Mouse (Mus musculus) liver, embryonic 16.5 days (tissue): ENCODE results near the gene Pard6a. TPM values are rescaled to one million over a fixed set of nuclear protein-coding genes. Genes with fewer than 3 reads are reported as not detected.

ENCODE experiments used
- ATAC-seq: fragments of 200-750 bp; cut with Nextera tagmentation; 2 replicates; pipeline ENCODE4 v1.8.0; 2017; ENCODE audit warnings: low read depth, mild to moderate bottlenecking, moderate number of reproducible peaks, moderate library complexity
- H3K27ac ChIP-seq: fragments of 300-500 bp; sonication (generic); 2 replicates; pipeline ENCODE4 v1.5.1; 2014; ENCODE audit warnings: mild to moderate bottlenecking, low read length
- H3K27me3 ChIP-seq: fragments of 300-500 bp; sonication (generic); 2 replicates; pipeline ENCODE4 v1.6.1; 2014; ENCODE audit warnings: low read depth, low read length, mixed read lengths; ENCODE audit not compliant: control insufficient read depth, insufficient read depth
- H3K36me3 ChIP-seq: fragments of 300-500 bp; sonication (generic); 2 replicates; pipeline ENCODE4 v1.6.1; 2014; ENCODE audit warnings: mild to moderate bottlenecking; ENCODE audit not compliant: control insufficient read depth, insufficient read depth
- H3K4me1 ChIP-seq: fragments of 300-500 bp; sonication (generic); 2 replicates; pipeline ENCODE4 v1.6.1; 2014; ENCODE audit warnings: low read depth, low read length, mixed read lengths; ENCODE audit not compliant: control insufficient read depth
- H3K4me2 ChIP-seq: fragments of 300-500 bp; sonication (generic); 2 replicates; pipeline ENCODE4 v1.6.1; 2014; ENCODE audit warnings: low read depth, low read length, mixed read lengths
- H3K4me3 ChIP-seq: fragments of 300-500 bp; sonication (generic); 2 replicates; pipeline ENCODE4 v1.5.1; 2014; ENCODE audit warnings: low read depth, mild to moderate bottlenecking, low read length
- H3K9ac ChIP-seq: fragments of 300-500 bp; sonication (generic); 2 replicates; pipeline ENCODE4 v1.6.1; 2014; ENCODE audit warnings: low read depth, low read length
- H3K9me3 ChIP-seq: fragments of 300-500 bp; sonication (generic); replicated peaks from 2 replicates; pipeline ENCODE4 v1.6.1; 2016; ENCODE audit warnings: low read length; ENCODE audit not compliant: control insufficient read depth
- WGBS: fragments of 180-500 bp; shearing (Covaris S2); extraction: QIAGEN DNeasy Blood & Tissue Kit; methylation state at CpG from one replicate; pipeline ENCODE4 v1.1.7; 2014; ENCODE audit not compliant: insufficient replicate concordance; 5-methylcytosine and 5-hydroxymethylcytosine counted together
- polyA plus RNA-seq: library from polyadenylated mRNA; unstranded; fragments of >200 nt; fragmentation: Nextera tagmentation; extraction: Ambion mirVana; gene quantifications from 2 replicates; pipeline ENCODE4 v1.2.1, GENCODE M21; 2015

The Pard6a gene
- polyA plus RNA-seq, 1 experiment from 2014 or later = 5.7 TPM

- Histone ChIP-seq H3K4me3 (no peak overlapping the region), H3K4me1 (no peaks in the 10 kb centered on the region; the same call in 1 of the 2 replicates)
- 48% methylated on average over 14 of the region's 14 CpGs for WGBS
These were observed 12.7 kb upstream of the Pard6a start for GRCm38 (mm10) chr8:105688242-105688752.

DNA sequence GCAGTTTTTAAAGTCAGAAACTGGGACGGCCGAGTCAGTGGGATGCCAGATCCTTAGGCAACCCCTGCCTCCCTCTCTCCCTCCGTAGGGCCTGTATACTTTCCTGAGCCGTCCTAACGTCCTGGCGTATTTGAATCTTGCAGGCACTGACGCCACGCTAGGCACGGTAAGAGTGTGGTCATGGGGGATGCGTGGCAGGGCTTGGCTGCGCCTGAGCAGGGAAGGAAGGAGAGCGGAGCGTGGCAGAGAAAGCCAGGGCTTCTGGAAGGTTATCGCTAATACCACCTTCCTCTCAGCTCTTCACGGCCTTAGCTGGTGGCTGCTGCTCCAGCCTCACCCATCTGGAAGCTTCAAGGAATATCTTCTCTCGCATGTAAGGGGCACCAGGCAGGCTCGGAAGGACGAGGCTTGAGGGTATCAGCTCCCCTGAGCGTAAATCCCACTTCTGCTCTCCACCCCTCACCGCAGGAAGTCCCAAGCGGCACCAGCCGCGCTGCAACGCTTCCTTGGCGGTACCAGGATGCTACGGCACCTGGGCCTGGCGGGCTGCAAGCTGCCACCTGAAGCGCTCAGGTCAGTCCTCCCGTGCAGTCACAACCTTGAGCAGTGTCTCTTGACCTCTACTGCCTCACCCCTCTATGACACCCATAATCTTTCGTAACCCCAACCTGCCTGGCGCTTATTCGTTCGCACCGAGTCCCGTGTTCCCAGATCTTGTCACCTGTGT, 11.5 kb upstream of the Pard6a start:
- Histone ChIP-seq H3K9ac (no peak overlapping the region), H3K4me1 (peaks cover 8% of the 10 kb centered on the region), H3K36me3 (peaks cover 2% of the 10 kb centered on the region; the same call in 1 of the 2 replicates), H3K4me3 (no peak overlapping the region), H3K27me3 (peaks cover 5% of the 10 kb centered on the region; the same call in 1 of the 2 replicates), H3K27ac (no peak overlapping the region), H3K4me2 (no peak overlapping the region), H3K9me3 (no peaks in the 10 kb centered on the region)
- 76% methylated on average over 35 of the region's 35 CpGs for WGBS
- ATAC-seq = no peak

More at GRCm38 (mm10) chr8:105688242-105688752, 12.7 kb upstream of the Pard6a start:
- Histone ChIP-seq H3K27me3 (peaks cover under 1% of the 10 kb centered on the region; the same call in 1 of the 2 replicates), H3K9ac (no peak overlapping the region), H3K4me2 (no peak overlapping the region), H3K9me3 (no peaks in the 10 kb centered on the region), H3K36me3 (peaks cover 6% of the 10 kb centered on the region), H3K27ac (no peak overlapping the region)
- no peak for ATAC-seq

GRCm38 (mm10) chr8:105689983-105690360, 11.0 kb upstream of the Pard6a start:
- no peaks in the 10 kb centered on the region for H3K36me3 ChIP-seq
- ATAC-seq = no peak
- WGBS = 80% methylated on average over 9 of the region's 9 CpGs

GRCm38 (mm10) chr8:105690978-105691377, 10.0 kb upstream of the Pard6a start:
- 70% methylated on average over 14 of the region's 14 CpGs for WGBS
- peaks cover 5% of the 10 kb centered on the region; the same call in 1 of the 2 replicates for H3K27me3 ChIP-seq
- H3K9me3 ChIP-seq = no peaks in the 10 kb centered on the region
- H3K4me1 ChIP-seq = peaks cover 10% of the 10 kb centered on the region
- H3K36me3 ChIP-seq = no peaks in the 10 kb centered on the region
- no peak overlapping the region for H3K4me2 ChIP-seq
- H3K9ac ChIP-seq = no peak overlapping the region
- H3K27ac ChIP-seq = no peak overlapping the region
- no peak for ATAC-seq
- no peak overlapping the region for H3K4me3 ChIP-seq

More at GRCm38 (mm10) chr8:105689983-105690360, 11.0 kb upstream of the Pard6a start:
- no peak overlapping the region for H3K9ac ChIP-seq
- no peaks in the 10 kb centered on the region for H3K9me3 ChIP-seq
- H3K4me3 ChIP-seq = no peak overlapping the region
- H3K27ac ChIP-seq = no peak overlapping the region
- H3K27me3 ChIP-seq = peaks cover 5% of the 10 kb centered on the region; the same call in 1 of the 2 replicates
- peaks cover 10% of the 10 kb centered on the region for H3K4me1 ChIP-seq
- H3K4me2 ChIP-seq = no peak overlapping the region

DNA sequence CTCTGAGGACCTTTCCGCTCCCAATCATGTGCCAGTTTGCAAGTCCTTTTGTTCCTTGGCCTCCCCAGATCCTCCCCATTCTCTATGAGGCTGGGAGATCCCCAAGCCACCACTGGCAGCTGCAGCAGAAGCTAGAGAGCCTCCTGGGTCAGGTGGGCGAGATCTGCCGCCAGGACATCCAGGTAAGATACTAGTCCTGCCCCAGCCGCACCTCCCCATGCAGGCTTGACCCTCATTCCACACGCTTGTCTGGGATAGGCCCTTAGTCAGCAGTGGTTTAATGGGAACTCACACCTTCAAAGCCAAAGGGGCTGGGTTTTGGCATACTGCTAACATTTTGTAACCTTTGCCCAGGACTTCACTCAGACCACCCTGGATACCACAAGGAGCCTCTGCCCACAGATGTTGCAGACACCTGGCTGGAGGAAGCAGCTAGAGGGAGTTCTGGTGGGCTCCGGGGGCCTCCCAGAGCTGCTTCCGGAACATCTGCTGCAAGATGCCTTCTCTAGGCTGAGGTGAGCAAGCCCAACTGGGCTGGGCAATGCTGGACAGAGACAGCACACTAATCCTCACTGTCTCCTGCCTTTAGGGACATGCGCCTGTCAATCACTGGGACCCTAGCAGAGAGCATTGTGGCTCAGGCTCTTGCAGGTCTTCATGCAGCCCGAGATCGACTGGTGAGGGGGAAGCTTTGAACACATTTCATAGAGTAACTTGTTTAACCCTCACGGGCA, 8.3 kb upstream of the Pard6a start:
- peaks cover 5% of the 10 kb centered on the region; the same call in 1 of the 2 replicates for H3K27me3 ChIP-seq
- H3K27ac ChIP-seq = no peak overlapping the region
- no peak overlapping the region for H3K9ac ChIP-seq
- no peak overlapping the region for H3K4me2 ChIP-seq
- H3K4me1 ChIP-seq = peaks cover 10% of the 10 kb centered on the region
- no peak for ATAC-seq
- H3K9me3 ChIP-seq = no peaks in the 10 kb centered on the region
- H3K4me3 ChIP-seq = no peak overlapping the region
- WGBS = 78% methylated on average over 11 of the region's 11 CpGs
- peaks cover 5% of the 10 kb centered on the region; the same call in 1 of the 2 replicates for H3K36me3 ChIP-seq

DNA sequence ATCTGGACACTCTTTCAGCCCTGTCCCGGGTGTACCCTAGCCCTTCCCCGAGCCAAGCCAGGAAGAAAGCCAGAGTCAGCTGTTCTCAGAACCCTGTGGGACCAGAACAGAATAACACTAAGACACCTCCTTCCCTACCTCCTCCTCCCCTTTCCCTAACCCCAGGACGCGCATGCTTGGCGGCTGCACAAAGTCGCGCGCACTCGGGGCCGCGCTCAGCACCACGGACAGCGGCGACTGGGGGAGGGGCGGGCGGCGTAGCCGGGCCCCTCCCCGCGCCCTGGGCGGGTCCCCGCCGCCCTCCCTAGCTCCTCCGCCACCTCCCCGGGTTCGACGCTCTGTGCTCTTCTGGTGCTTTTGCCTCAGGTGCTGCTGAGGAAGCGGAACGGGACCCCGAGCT, 7.3 kb upstream of the Pard6a start:
- peak overlapping the region; percentile 44 for H3K4me3 ChIP-seq
- 10% methylated on average over 28 of the region's 30 CpGs for WGBS
- H3K4me1 ChIP-seq = peaks cover 10% of the 10 kb centered on the region
- no peak overlapping the region for H3K9ac ChIP-seq
- H3K36me3 ChIP-seq = peaks cover 12% of the 10 kb centered on the region; the same call in 1 of the 2 replicates
- H3K27ac ChIP-seq = no peak overlapping the region
- peak; percentile 52 for ATAC-seq
- H3K27me3 ChIP-seq = peaks cover 5% of the 10 kb centered on the region; the same call in 1 of the 2 replicates
- H3K4me2 ChIP-seq = peak overlapping the region; percentile 76
- H3K9me3 ChIP-seq = no peaks in the 10 kb centered on the region

- Histone ChIP-seq H3K4me3 (peak overlapping the region; percentile 44), H3K9me3 (no peaks in the 10 kb centered on the region), H3K4me2 (peak overlapping the region; percentile 76), H3K4me1 (peaks cover 10% of the 10 kb centered on the region), H3K9ac (no peak overlapping the region), H3K27me3 (peaks cover 5% of the 10 kb centered on the region; the same call in 1 of the 2 replicates), H3K27ac (no peak overlapping the region), H3K36me3 (peaks cover 12% of the 10 kb centered on the region; the same call in 1 of the 2 replicates)
- ATAC-seq = 0 out of 2 replicates have a peak, but pooled peaks have one; percentile 7
- 33% methylated on average over 40 of the region's 40 CpGs for WGBS
These were observed 6.7 kb upstream of the Pard6a start for GRCm38 (mm10) chr8:105694051-105694799.

- 76% methylated on average over 30 of the region's 30 CpGs for WGBS
- Histone ChIP-seq H3K4me2 (no peak overlapping the region), H3K9ac (no peak overlapping the region), H3K9me3 (no peaks in the 10 kb centered on the region), H3K4me3 (no peak overlapping the region), H3K36me3 (peaks cover 12% of the 10 kb centered on the region; the same call in 1 of the 2 replicates), H3K27ac (no peak overlapping the region), H3K27me3 (peaks cover 5% of the 10 kb centered on the region; the same call in 1 of the 2 replicates), H3K4me1 (peaks cover 15% of the 10 kb centered on the region)
- no peak for ATAC-seq
These were observed 5.7 kb upstream of the Pard6a start for GRCm38 (mm10) chr8:105695080-105695780.
